Mouse (Mus musculus): ENCODE data around the gene Mxi1.

The Mxi1 gene

GRCm38 (mm10) chr19:53366057-53366775 is 55.9 kb downstream of the Mxi1 start:
- in situ Hi-C loops (cut with MboI), result no loop called here

GRCm38 (mm10) chr19:53366881-53367280 is 56.6 kb downstream of the Mxi1 start:
- in situ Hi-C loops (cut with MboI), result no loop called here

GRCm38 (mm10) chr19:53369469-53370043 is 59.2 kb downstream of the Mxi1 start:
- in situ Hi-C loops (cut with MboI), result loop anchor here (10.0 kb wide), 1 partner anchor 115 kb away; no protein-coding TSS in a partner anchor

GRCm38 (mm10) chr19:53370233-53370632 is 59.9 kb downstream of the Mxi1 start:
- in situ Hi-C loops (cut with MboI), result loop anchor here (10.0 kb wide), 1 partner anchor 115 kb away; no protein-coding TSS in a partner anchor

GRCm38 (mm10) chr19:53371666-53372065 is 61.3 kb downstream of the Mxi1 start, which contains the start of gene Gm10197:
TSS of gene Gm10197 (minus strand) at chr19:53371766.
- in situ Hi-C loops (cut with MboI), result loop anchor here (10.0 kb wide), 1 partner anchor 117 kb away; no protein-coding TSS in a partner anchor

- in situ Hi-C loops (cut with MboI), result loop anchor here (10.0 kb wide), 1 partner anchor 119 kb away; no protein-coding TSS in a partner anchor
Observed at GRCm38 (mm10) chr19:53373570-53373969, 63.3 kb downstream of the Mxi1 start.

- in situ Hi-C loops (cut with MboI), result loop anchor here (10.0 to 25.0 kb wide), 2 partner anchors 120 to 1712 kb away; no protein-coding TSS in a partner anchor
Observed at GRCm38 (mm10) chr19:53375299-53375698, 65.0 kb downstream of the Mxi1 start.

- in situ Hi-C loops (cut with MboI), result loop anchor here (10.0 to 25.0 kb wide), 2 partner anchors 121 to 1711 kb away; no protein-coding TSS in a partner anchor
Observed at GRCm38 (mm10) chr19:53375816-53376215, 65.5 kb downstream of the Mxi1 start.

GRCm38 (mm10) chr19:53377652-53378051 is 67.3 kb downstream of the Mxi1 start:
- in situ Hi-C loops (cut with MboI), result loop anchor here (10.0 to 25.0 kb wide), 2 partner anchors 123 to 1710 kb away; no protein-coding TSS in a partner anchor

- in situ Hi-C loops (cut with MboI), result loop anchor here (10.0 to 25.0 kb wide), 2 partner anchors 124 to 1709 kb away; no protein-coding TSS in a partner anchor
Observed at GRCm38 (mm10) chr19:53378421-53378820, 68.1 kb downstream of the Mxi1 start.

GRCm38 (mm10) chr19:53383336-53383735 is 73.0 kb downstream of the Mxi1 start:
- in situ Hi-C loops (cut with MboI), result loop anchor here (25.0 kb wide), 1 partner anchor 1704 kb away; no protein-coding TSS in a partner anchor

- in situ Hi-C loops (cut with MboI), result loop anchor here (25.0 kb wide), 1 partner anchor 1698 kb away; no protein-coding TSS in a partner anchor
Observed at GRCm38 (mm10) chr19:53389417-53389816, 79.1 kb downstream of the Mxi1 start.

GRCm38 (mm10) chr19:53389851-53390431 is 79.6 kb downstream of the Mxi1 start:
- in situ Hi-C loops (cut with MboI), result loop anchor here (10.0 to 25.0 kb wide), 2 partner anchors 185 to 1697 kb away; no protein-coding TSS in a partner anchor

GRCm38 (mm10) chr19:53390495-53391007 is 80.2 kb downstream of the Mxi1 start, which contains the start of gene Smndc1:
TSS of gene Smndc1 (minus strand) at chr19:53390578.
- in situ Hi-C loops (cut with MboI), result loop anchor here (10.0 to 25.0 kb wide), 2 partner anchors 184 to 1697 kb away; no protein-coding TSS in a partner anchor

- in situ Hi-C loops (cut with MboI), result loop anchor here (10.0 to 25.0 kb wide), 2 partner anchors 183 to 1696 kb away; no protein-coding TSS in a partner anchor
Observed at GRCm38 (mm10) chr19:53391386-53391785, 81.1 kb downstream of the Mxi1 start.

GRCm38 (mm10) chr19:53391787-53392186 is 81.5 kb downstream of the Mxi1 start:
- in situ Hi-C loops (cut with MboI), result loop anchor here (10.0 to 25.0 kb wide), 2 partner anchors 183 to 1696 kb away; no protein-coding TSS in a partner anchor

GRCm38 (mm10) chr19:53392781-53393343 is 82.5 kb downstream of the Mxi1 start:
- in situ Hi-C loops (cut with MboI), result loop anchor here (10.0 to 25.0 kb wide), 2 partner anchors 182 to 1694 kb away; no protein-coding TSS in a partner anchor

GRCm38 (mm10) chr19:53393646-53394045 is 83.3 kb downstream of the Mxi1 start:
- in situ Hi-C loops (cut with MboI), result loop anchor here (10.0 to 25.0 kb wide), 2 partner anchors 181 to 1694 kb away; no protein-coding TSS in a partner anchor

- in situ Hi-C loops (cut with MboI), result loop anchor here (10.0 to 25.0 kb wide), 2 partner anchors 180 to 1693 kb away; no protein-coding TSS in a partner anchor
Observed at GRCm38 (mm10) chr19:53394552-53394951, 84.2 kb downstream of the Mxi1 start.

GRCm38 (mm10) chr19:53394956-53395355 is 84.6 kb downstream of the Mxi1 start:
- in situ Hi-C loops (cut with MboI), result loop anchor here (10.0 to 25.0 kb wide), 2 partner anchors 180 to 1692 kb away; no protein-coding TSS in a partner anchor

- in situ Hi-C loops (cut with MboI), result loop anchor here (10.0 to 25.0 kb wide), 2 partner anchors 179 to 1691 kb away; no protein-coding TSS in a partner anchor
Observed at GRCm38 (mm10) chr19:53395805-53396204, 85.5 kb downstream of the Mxi1 start.

Data from mature B cell (primary cell).